Mouse (Mus musculus) lung, adult 2 months (tissue): ENCODE results near the gene Fn3k.

Source experiments
- CTCF ChIP-seq: fragments of 200-500 bp; IDR thresholded peaks from 2 replicates; pipeline ENCODE4 v1.5.1; 2011; ENCODE audit warnings: mild to moderate bottlenecking, low read length, control low read depth; ENCODE audit not compliant: insufficient read depth
- POLR2A ChIP-seq: fragments of 200-500 bp; IDR thresholded peaks from 2 replicates; pipeline ENCODE4 v1.6.1; 2011; ENCODE audit warnings: low read depth, mild to moderate bottlenecking, control low read depth, low read length, borderline replicate concordance; ENCODE audit errors: extremely low read depth

DNA sequence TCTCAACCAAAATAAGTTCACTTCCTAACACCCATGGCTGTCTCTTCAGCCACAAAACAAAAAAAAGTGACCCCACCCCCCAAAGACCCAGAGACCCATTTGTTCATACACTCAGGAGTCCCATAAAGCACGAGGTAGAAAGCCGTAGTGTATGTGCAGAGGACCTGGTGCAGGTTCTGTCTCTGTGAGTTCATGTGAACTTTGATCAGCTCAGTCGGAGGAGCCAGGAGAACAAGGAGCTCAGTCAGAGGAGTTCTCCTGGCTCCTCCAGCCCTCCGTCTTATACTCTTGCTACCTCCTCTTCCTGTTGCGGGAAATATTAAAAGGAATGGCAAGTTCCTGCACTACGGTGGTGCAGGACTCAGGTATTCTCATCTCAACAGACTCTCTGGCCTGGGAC, 32.7 kb downstream of the Fn3k start:
- TF ChIP-seq CTCF (no peak), POLR2A (no peak)
